Mouse (Mus musculus): ENCODE measurements around the gene Tbx5. TPM values are rescaled to one million over a fixed set of nuclear protein-coding genes. Genes with fewer than 3 reads are reported as not detected.

The Tbx5 gene
- total and polyA plus RNA-seq, 3 experiments, result not detected

GRCm38 (mm10) chr5:119844994-119845393 lies 12.5 kb downstream of the Tbx5 start:
- TF ChIP-seq ZKSCAN1 (IDR thresholded peaks at IDR 0.05; ENCODE audit: low read depth, low read length), result no peak
- TF ChIP-seq GATA1 (IDR thresholded peaks at IDR 0.05; ENCODE audit: low read depth, low read length), result no peak
- TF ChIP-seq TCF12 (IDR thresholded peaks at IDR 0.05; ENCODE audit: low read depth, low read length), result no peak
- no peak for TF ChIP-seq ETS1 (IDR thresholded peaks at IDR 0.05; ENCODE audit: low read depth, low read length)
- no peak for TF ChIP-seq KAT2A (conservative IDR thresholded peaks at IDR 0.05; ENCODE audit: low read depth, low read length)
- no peak for TF ChIP-seq BHLHE40 (IDR thresholded peaks at IDR 0.05; ENCODE audit: borderline replicate concordance, low read depth, low read length)
- TF ChIP-seq POLR2A (IDR thresholded peaks at IDR 0.05; ENCODE audit: control insufficient read depth in 1 of 2, insufficient read depth in 1 of 2, low read depth in 1 of 2, low read length in 2 of 2, poor library complexity in 1 of 2), result no peak
- no peak for TF ChIP-seq ELF1 (IDR thresholded peaks at IDR 0.05; ENCODE audit: low read depth, low read length)
- TF ChIP-seq POLR2AphosphoS5 (IDR thresholded peaks at IDR 0.05; ENCODE audit: borderline replicate concordance, low read depth, low read length), result no peak
- no peak for TF ChIP-seq NELFE (IDR thresholded peaks at IDR 0.05; ENCODE audit: low read depth, low read length)
- TF ChIP-seq MYC (IDR thresholded peaks at IDR 0.05; ENCODE audit: low read depth, low read length), result no peak
- no peak for TF ChIP-seq USF1 (IDR thresholded peaks at IDR 0.05; ENCODE audit: low read depth, low read length)

GRCm38 (mm10) chr5:119857052-119857451 lies 24.6 kb downstream of the Tbx5 start:
- H3K9me3 ChIP-seq (replicated peaks; ENCODE audit: insufficient read depth, low read length), result no peaks in the 10 kb centered on the region
- H3K27me3 ChIP-seq (ENCODE audit: control insufficient read depth in 1 of 2, insufficient read depth in 2 of 2, low read length in 2 of 2), result no peaks in the 10 kb centered on the region

More at GRCm38 (mm10) chr5:119844994-119845393, 12.5 kb downstream of the Tbx5 start:
- Histone ChIP-seq H3K79me2 (ENCODE audit: control insufficient read depth, insufficient read depth, low read length, poor library complexity) (no peaks in the 10 kb centered on the region), H3K27ac (ENCODE audit: control insufficient read depth, low read depth, low read length) (no peak overlapping the region), H3K9me3 (replicated peaks; ENCODE audit: insufficient read depth, low read length) (no peaks in the 10 kb centered on the region), H3K4me1 (ENCODE audit: control insufficient read depth in 1 of 2, insufficient read depth in 2 of 2, low read length in 2 of 2) (no peaks in the 10 kb centered on the region), H3K9ac (ENCODE audit: control insufficient read depth, low read depth, low read length, poor library complexity, severe bottlenecking) (no peak overlapping the region), H3K36me3 (ENCODE audit: control insufficient read depth in 1 of 2, insufficient read depth in 2 of 2, low read length in 2 of 2) (no peaks in the 10 kb centered on the region), H3K27me3 (ENCODE audit: control insufficient read depth in 1 of 2, insufficient read depth in 2 of 2, low read length in 2 of 2) (no peaks in the 10 kb centered on the region), H3K4me3 (ENCODE audit: control insufficient read depth in 1 of 2, insufficient read depth in 1 of 2, low read depth in 2 of 2, low read length in 2 of 2) (no peak overlapping the region)
- no peak for DNase-seq (ENCODE audit: low read depth, low spot score)

More at GRCm38 (mm10) chr5:119857052-119857451, 24.6 kb downstream of the Tbx5 start:
- Histone ChIP-seq H3K4me1 (ENCODE audit: control insufficient read depth in 1 of 2, insufficient read depth in 2 of 2, low read length in 2 of 2) (no peaks in the 10 kb centered on the region), H3K27ac (ENCODE audit: control insufficient read depth, low read depth, low read length) (no peak overlapping the region), H3K4me3 (ENCODE audit: control insufficient read depth in 1 of 2, insufficient read depth in 1 of 2, low read depth in 2 of 2, low read length in 2 of 2) (no peak overlapping the region), H3K9ac (ENCODE audit: control insufficient read depth, low read depth, low read length, poor library complexity, severe bottlenecking) (no peak overlapping the region), H3K36me3 (ENCODE audit: control insufficient read depth in 1 of 2, insufficient read depth in 2 of 2, low read length in 2 of 2) (no peaks in the 10 kb centered on the region), H3K79me2 (ENCODE audit: control insufficient read depth, insufficient read depth, low read length, poor library complexity) (no peaks in the 10 kb centered on the region)
- TF ChIP-seq ZMIZ1 (IDR thresholded peaks at IDR 0.05; ENCODE audit: low read depth, low read length) (no peak), GABPA (IDR thresholded peaks at IDR 0.05; ENCODE audit: low read depth, low read length) (no peak), RCOR1 (IDR thresholded peaks at IDR 0.05; ENCODE audit: low read depth, low read length) (no peak), SMC3 (IDR thresholded peaks at IDR 0.05; ENCODE audit: low read depth, low read length) (no peak), ELF1 (IDR thresholded peaks at IDR 0.05; ENCODE audit: low read depth, low read length) (no peak), TBP (IDR thresholded peaks at IDR 0.05; ENCODE audit: low read depth, low read length) (no peak), JUND (IDR thresholded peaks at IDR 0.05; ENCODE audit: low read depth, low read length) (no peak), CTCF (IDR thresholded peaks at IDR 0.05 in 2 of 3, conservative IDR thresholded peaks at IDR 0.05 in 1 of 3; ENCODE audit: control insufficient read depth in 1 of 3, insufficient read depth in 1 of 3, low read depth in 2 of 3, low read length in 3 of 3, poor library complexity in 1 of 3, severe bottlenecking in 1 of 3) (no peak), SIN3A (IDR thresholded peaks at IDR 0.05; ENCODE audit: low read length) (no peak), GATA1 (IDR thresholded peaks at IDR 0.05; ENCODE audit: low read depth, low read length) (no peak), EP300 (IDR thresholded peaks at IDR 0.05; ENCODE audit: low read depth in 1 of 2, low read length in 2 of 2) (no peak), MAZ (IDR thresholded peaks at IDR 0.05; ENCODE audit: low read depth, low read length) (no peak), MAX (IDR thresholded peaks at IDR 0.05; ENCODE audit: low read length) (no peak), UBTF (IDR thresholded peaks at IDR 0.05; ENCODE audit: borderline replicate concordance, insufficient read depth, low read depth, low read length) (no peak), USF2 (IDR thresholded peaks at IDR 0.05; ENCODE audit: borderline replicate concordance in 1 of 2, insufficient read depth in 1 of 2, low read depth in 1 of 2, low read length in 2 of 2) (no peak), E2F4 (IDR thresholded peaks at IDR 0.05; ENCODE audit: borderline replicate concordance, low read depth, low read length) (no peak), POLR2A (IDR thresholded peaks at IDR 0.05; ENCODE audit: control insufficient read depth in 1 of 2, insufficient read depth in 1 of 2, low read depth in 1 of 2, low read length in 2 of 2, poor library complexity in 1 of 2) (no peak), POLR2AphosphoS2 (IDR thresholded peaks at IDR 0.05; ENCODE audit: low read length) (no peak)
- no peak for DNase-seq (ENCODE audit: low read depth, low spot score)
